Mouse (Mus musculus): ENCODE measurements around the gene Wars2. TPM values are rescaled to one million over a fixed set of nuclear protein-coding genes. Genes with fewer than 3 reads are reported as not detected.

Wars2 gene
- polyA plus RNA-seq (2015; fragmentation: Nextera tagmentation; extraction: Ambion mirVana): 4.9 and 5.3 TPM in 2 replicates

DNA sequence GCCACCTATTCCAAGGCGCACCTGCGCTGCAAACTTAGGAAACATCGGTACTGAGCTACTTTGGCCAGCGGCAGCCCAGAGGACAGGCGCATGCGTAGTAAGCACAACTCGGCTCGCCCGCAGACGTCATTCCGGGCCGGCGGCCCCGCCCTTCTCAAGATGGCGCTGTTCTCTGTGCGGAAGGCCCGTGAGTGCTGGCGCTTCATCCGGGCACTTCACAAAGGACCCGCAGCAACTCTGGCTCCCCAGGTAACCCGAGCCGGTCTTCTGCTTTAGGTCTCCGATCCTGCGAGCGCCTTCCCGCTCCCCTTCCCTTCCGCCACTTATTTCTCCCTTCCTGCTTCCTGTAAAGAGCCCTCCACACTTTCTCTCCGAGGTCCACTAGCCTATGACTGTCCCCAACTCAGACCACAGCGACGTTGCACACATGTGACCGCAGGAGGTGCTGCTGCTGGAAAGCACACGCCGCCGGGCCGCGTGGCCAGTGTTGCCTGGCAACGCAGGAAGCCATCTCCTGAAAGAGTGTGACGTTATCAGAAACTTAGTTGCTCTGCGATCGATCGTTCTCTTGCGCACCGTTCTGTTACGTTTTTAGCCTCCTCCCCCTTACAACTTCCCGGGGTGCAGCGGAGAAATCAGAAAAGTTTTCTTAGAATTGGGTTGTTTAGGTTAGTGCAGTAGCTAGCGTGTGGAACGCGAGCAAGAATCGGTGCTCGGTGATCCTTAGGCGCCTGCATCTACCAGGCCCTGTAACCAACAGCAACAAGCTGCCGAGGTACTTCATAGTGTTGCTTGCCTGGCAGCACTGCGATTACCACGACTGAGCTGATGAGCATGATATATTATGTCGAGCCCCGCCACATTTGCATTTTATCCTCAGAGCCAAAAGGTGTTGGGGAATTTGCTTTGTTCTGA lies at the start of gene Wars2:
Wars2 (plus strand) TSS at position 129 of the 915 bp plus-strand sequence.
- Histone ChIP-seq H3K27ac (ENCODE audit: low read depth, low read length) (peak within 1 kb of the TSS; percentile 94), H3K4me2 (ENCODE audit: low read length) (peak within 1 kb of the TSS; percentile 86), H3K9ac (ENCODE audit: low read depth, low read length) (peak within 1 kb of the TSS; percentile 71), H3K27me3 (replicated peaks; ENCODE audit: control insufficient read depth, insufficient read depth, low read length) (no peaks in the 10 kb centered on the region), H3K4me3 (ENCODE audit: low read length) (peak within 1 kb of the TSS; percentile 59), H3K9me3 (ENCODE audit: control insufficient read depth, low read length) (no peaks in the 10 kb centered on the region), H3K36me3 (ENCODE audit: control insufficient read depth, insufficient read depth, low read length) (no peaks in the 10 kb centered on the region), H3K4me1 (ENCODE audit: control insufficient read depth, insufficient read depth, low read depth, low read length) (peaks cover 9% of the 10 kb centered on the region)
- under 1% methylated on average over 57 of the region's 57 CpGs for WGBS
- ATAC-seq: peak; percentile 100

GRCm38 (mm10) chr3:99096816-99097215 lies 44.1 kb upstream of the Wars2 start:
- Histone ChIP-seq H3K4me2 (ENCODE audit: low read length) (no peak overlapping the region), H3K27ac (ENCODE audit: low read depth, low read length) (no peak overlapping the region), H3K36me3 (ENCODE audit: control insufficient read depth, insufficient read depth, low read length) (no peaks in the 10 kb centered on the region), H3K4me1 (ENCODE audit: control insufficient read depth, insufficient read depth, low read depth, low read length) (no peaks in the 10 kb centered on the region), H3K27me3 (replicated peaks; ENCODE audit: control insufficient read depth, insufficient read depth, low read length) (no peaks in the 10 kb centered on the region), H3K9ac (ENCODE audit: low read depth, low read length) (no peak overlapping the region), H3K4me3 (ENCODE audit: low read length) (no peak overlapping the region), H3K9me3 (ENCODE audit: control insufficient read depth, low read length) (no peaks in the 10 kb centered on the region)
- WGBS: 89% methylated on average over 3 of the region's 3 CpGs
- no peak for ATAC-seq

GRCm38 (mm10) chr3:99110353-99111213 lies 30.3 kb upstream of the Wars2 start:
- no peak overlapping the region for H3K4me3 ChIP-seq (ENCODE audit: low read length)
- no peaks in the 10 kb centered on the region for H3K27me3 ChIP-seq (replicated peaks; ENCODE audit: control insufficient read depth, insufficient read depth, low read length)
- no peak overlapping the region for H3K4me2 ChIP-seq (ENCODE audit: low read length)
- H3K36me3 ChIP-seq (ENCODE audit: control insufficient read depth, insufficient read depth, low read length): no peaks in the 10 kb centered on the region
- H3K9me3 ChIP-seq (ENCODE audit: control insufficient read depth, low read length): no peaks in the 10 kb centered on the region
- no peak overlapping the region for H3K27ac ChIP-seq (ENCODE audit: low read depth, low read length)
- H3K9ac ChIP-seq (ENCODE audit: low read depth, low read length): no peak overlapping the region
- ATAC-seq: no peak
- WGBS: 78% methylated on average over 9 of the region's 9 CpGs
- H3K4me1 ChIP-seq (ENCODE audit: control insufficient read depth, insufficient read depth, low read depth, low read length): no peaks in the 10 kb centered on the region

GRCm38 (mm10) chr3:99111214-99111608 lies 29.7 kb upstream of the Wars2 start:
- Histone ChIP-seq H3K4me3 (ENCODE audit: low read length) (no peak overlapping the region), H3K27ac (ENCODE audit: low read depth, low read length) (no peak overlapping the region), H3K4me2 (ENCODE audit: low read length) (no peak overlapping the region), H3K27me3 (replicated peaks; ENCODE audit: control insufficient read depth, insufficient read depth, low read length) (no peaks in the 10 kb centered on the region), H3K9ac (ENCODE audit: low read depth, low read length) (no peak overlapping the region), H3K4me1 (ENCODE audit: control insufficient read depth, insufficient read depth, low read depth, low read length) (no peaks in the 10 kb centered on the region), H3K9me3 (ENCODE audit: control insufficient read depth, low read length) (no peaks in the 10 kb centered on the region), H3K36me3 (ENCODE audit: control insufficient read depth, insufficient read depth, low read length) (no peaks in the 10 kb centered on the region)
- ATAC-seq: no peak
- WGBS: 92% methylated on average over 5 of the region's 5 CpGs

DNA sequence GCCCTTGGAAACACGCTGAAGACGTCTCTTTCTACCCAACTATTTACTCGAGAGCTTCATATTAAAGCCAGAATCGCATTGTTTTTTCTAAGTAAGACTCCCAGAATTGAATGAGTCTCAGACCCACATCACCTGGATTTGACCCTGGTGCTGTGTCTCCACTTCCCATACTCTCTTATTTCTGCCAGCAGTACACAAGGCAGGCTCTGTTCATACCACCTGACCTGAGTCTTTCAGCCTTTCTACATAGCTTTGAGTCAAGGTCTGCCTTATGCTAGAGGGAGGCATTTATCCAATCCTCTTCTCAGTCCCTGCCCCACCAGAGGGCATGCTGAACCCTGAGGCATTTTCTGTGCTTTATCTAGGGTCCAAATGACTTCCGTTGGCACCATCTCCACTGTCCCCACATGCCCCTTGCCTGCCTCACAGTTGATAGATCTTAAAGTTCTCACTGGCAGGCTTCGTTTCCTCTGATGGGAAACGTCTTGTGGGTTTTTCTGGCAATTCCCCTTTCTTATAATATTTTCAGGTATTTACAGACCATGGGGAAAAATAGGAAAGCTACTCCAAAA lies 27.5 kb upstream of the Wars2 start:
- Histone ChIP-seq H3K9me3 (ENCODE audit: control insufficient read depth, low read length) (no peaks in the 10 kb centered on the region), H3K4me2 (ENCODE audit: low read length) (no peak overlapping the region), H3K9ac (ENCODE audit: low read depth, low read length) (no peak overlapping the region), H3K27me3 (replicated peaks; ENCODE audit: control insufficient read depth, insufficient read depth, low read length) (no peaks in the 10 kb centered on the region), H3K27ac (ENCODE audit: low read depth, low read length) (no peak overlapping the region), H3K36me3 (ENCODE audit: control insufficient read depth, insufficient read depth, low read length) (no peaks in the 10 kb centered on the region), H3K4me3 (ENCODE audit: low read length) (no peak overlapping the region), H3K4me1 (ENCODE audit: control insufficient read depth, insufficient read depth, low read depth, low read length) (no peaks in the 10 kb centered on the region)
- no peak for ATAC-seq
- WGBS: 87% methylated on average over 7 of the region's 7 CpGs

GRCm38 (mm10) chr3:99120942-99121341 lies 19.9 kb upstream of the Wars2 start:
- no peaks in the 10 kb centered on the region for H3K9me3 ChIP-seq (ENCODE audit: control insufficient read depth, low read length)
- H3K36me3 ChIP-seq (ENCODE audit: control insufficient read depth, insufficient read depth, low read length): no peaks in the 10 kb centered on the region
- no peak for ATAC-seq
- WGBS: 83% methylated on average over 2 of the region's 2 CpGs
- H3K4me1 ChIP-seq (ENCODE audit: control insufficient read depth, insufficient read depth, low read depth, low read length): no peaks in the 10 kb centered on the region
- no peaks in the 10 kb centered on the region for H3K27me3 ChIP-seq (replicated peaks; ENCODE audit: control insufficient read depth, insufficient read depth, low read length)
- H3K27ac ChIP-seq (ENCODE audit: low read depth, low read length): no peak overlapping the region
- H3K4me3 ChIP-seq (ENCODE audit: low read length): no peak overlapping the region
- H3K4me2 ChIP-seq (ENCODE audit: low read length): no peak overlapping the region
- no peak overlapping the region for H3K9ac ChIP-seq (ENCODE audit: low read depth, low read length)

DNA sequence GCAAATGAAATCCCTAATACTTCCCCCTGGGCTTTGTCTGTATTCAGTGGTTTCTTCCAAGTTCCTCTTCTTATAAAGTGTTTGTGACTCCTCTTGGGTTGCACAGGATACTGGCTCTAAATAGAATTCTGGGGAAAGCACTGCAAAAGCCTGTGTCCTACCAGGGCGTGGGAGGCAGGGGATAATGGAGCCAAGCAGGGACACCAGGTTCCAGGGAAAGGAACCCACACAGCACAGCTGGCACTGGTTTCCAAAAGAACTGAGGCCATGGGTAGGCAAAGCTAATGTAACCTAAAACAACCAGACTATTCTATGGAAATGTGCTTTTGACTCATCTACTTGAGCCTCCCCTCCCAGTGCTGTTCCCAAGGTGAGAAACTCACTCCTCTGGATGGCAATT lies 10.3 kb upstream of the Wars2 start:
- Histone ChIP-seq H3K36me3 (ENCODE audit: control insufficient read depth, insufficient read depth, low read length) (no peaks in the 10 kb centered on the region), H3K4me3 (ENCODE audit: low read length) (no peak overlapping the region), H3K27me3 (replicated peaks; ENCODE audit: control insufficient read depth, insufficient read depth, low read length) (no peaks in the 10 kb centered on the region), H3K9ac (ENCODE audit: low read depth, low read length) (no peak overlapping the region), H3K27ac (ENCODE audit: low read depth, low read length) (no peak overlapping the region), H3K4me1 (ENCODE audit: control insufficient read depth, insufficient read depth, low read depth, low read length) (no peaks in the 10 kb centered on the region), H3K4me2 (ENCODE audit: low read length) (no peak overlapping the region), H3K9me3 (ENCODE audit: control insufficient read depth, low read length) (no peaks in the 10 kb centered on the region)
- 100% methylated on average over 1 of the region's 1 CpGs for WGBS
- no peak for ATAC-seq

GRCm38 (mm10) chr3:99131973-99132372 lies 8.9 kb upstream of the Wars2 start:
- H3K36me3 ChIP-seq (ENCODE audit: control insufficient read depth, insufficient read depth, low read length): no peaks in the 10 kb centered on the region
- H3K4me2 ChIP-seq (ENCODE audit: low read length): no peak overlapping the region
- no peak for ATAC-seq
- H3K4me1 ChIP-seq (ENCODE audit: control insufficient read depth, insufficient read depth, low read depth, low read length): no peaks in the 10 kb centered on the region
- no peak overlapping the region for H3K4me3 ChIP-seq (ENCODE audit: low read length)
- H3K9ac ChIP-seq (ENCODE audit: low read depth, low read length): no peak overlapping the region
- 88% methylated on average over 4 of the region's 4 CpGs for WGBS
- H3K27me3 ChIP-seq (replicated peaks; ENCODE audit: control insufficient read depth, insufficient read depth, low read length): no peaks in the 10 kb centered on the region
- H3K27ac ChIP-seq (ENCODE audit: low read depth, low read length): no peak overlapping the region
- no peaks in the 10 kb centered on the region for H3K9me3 ChIP-seq (ENCODE audit: control insufficient read depth, low read length)

- H3K9ac ChIP-seq (ENCODE audit: low read depth, low read length): no peak overlapping the region
- no peak overlapping the region for H3K4me2 ChIP-seq (ENCODE audit: low read length)
- no peaks in the 10 kb centered on the region for H3K36me3 ChIP-seq (ENCODE audit: control insufficient read depth, insufficient read depth, low read length)
- H3K27ac ChIP-seq (ENCODE audit: low read depth, low read length): no peak overlapping the region
- no peaks in the 10 kb centered on the region for H3K4me1 ChIP-seq (ENCODE audit: control insufficient read depth, insufficient read depth, low read depth, low read length)
- no peaks in the 10 kb centered on the region for H3K27me3 ChIP-seq (replicated peaks; ENCODE audit: control insufficient read depth, insufficient read depth, low read length)
- no peak for ATAC-seq
- no peaks in the 10 kb centered on the region for H3K9me3 ChIP-seq (ENCODE audit: control insufficient read depth, low read length)
- WGBS: 90% methylated on average over 4 of the region's 4 CpGs
- H3K4me3 ChIP-seq (ENCODE audit: low read length): no peak overlapping the region
Measured at GRCm38 (mm10) chr3:99133913-99134312, 7.0 kb upstream of the Wars2 start.
